Mouse (Mus musculus) neural tube, embryonic 13.5 days (tissue): ENCODE data around the gene Dnajc11. TPM values are rescaled to one million over a fixed set of nuclear protein-coding genes. Genes with fewer than 3 reads are reported as not detected.

Experiments used
- ATAC-seq: fragments of 200-750 bp; cut with Nextera tagmentation; 2 replicates; pipeline ENCODE4 v1.8.0; 2017; ENCODE audit warnings: low read depth, mild to moderate bottlenecking, moderate TSS enrichment, moderate library complexity
- H3K27ac ChIP-seq: fragments of 300-500 bp; sonication (generic); replicated peaks from 2 replicates; pipeline ENCODE4 v1.5.1; 2015; ENCODE audit warnings: moderate library complexity, mild to moderate bottlenecking, inconsistent platforms
- H3K27me3 ChIP-seq: fragments of 300-500 bp; sonication (generic); 2 replicates; pipeline ENCODE4 v1.6.1; 2015; ENCODE audit warnings: mild to moderate bottlenecking, inconsistent platforms
- H3K36me3 ChIP-seq: fragments of 300-500 bp; sonication (generic); 2 replicates; pipeline ENCODE4 v1.6.1; 2015; ENCODE audit warnings: mild to moderate bottlenecking, inconsistent platforms
- H3K4me1 ChIP-seq: fragments of 300-500 bp; sonication (generic); replicated peaks from 2 replicates; pipeline ENCODE4 v1.6.1; 2015; ENCODE audit warnings: inconsistent platforms
- H3K4me2 ChIP-seq: fragments of 300-500 bp; sonication (generic); 2 replicates; pipeline ENCODE4 v1.6.1; 2015; ENCODE audit warnings: inconsistent platforms, mild to moderate bottlenecking, moderate library complexity
- H3K4me3 ChIP-seq: fragments of 300-500 bp; sonication (generic); 2 replicates; pipeline ENCODE4 v1.5.1; 2015; ENCODE audit warnings: mild to moderate bottlenecking, inconsistent platforms
- H3K9ac ChIP-seq: fragments of 300-500 bp; sonication (generic); 2 replicates; pipeline ENCODE4 v1.6.1; 2015; ENCODE audit warnings: moderate library complexity, mild to moderate bottlenecking, inconsistent platforms
- H3K9me3 ChIP-seq: fragments of 300-500 bp; sonication (generic); 2 replicates; pipeline ENCODE4 v1.6.1; 2016; ENCODE audit warnings: inconsistent platforms
- WGBS: fragments of 180-500 bp; shearing (Covaris S2); methylation state at CpG from one replicate; pipeline ENCODE4 v1.1.7; 2015; 5-methylcytosine and 5-hydroxymethylcytosine counted together
- polyA plus RNA-seq: library from polyadenylated mRNA; unstranded; fragments of >200 nt; fragmentation: Nextera tagmentation; extraction: Ambion mirVana; gene quantifications from 2 replicates; pipeline ENCODE4 v1.2.1, GENCODE M21; 2015

Gene Dnajc11
- polyA plus RNA-seq, 1 experiment from 2014 or later = 79.6 TPM

DNA sequence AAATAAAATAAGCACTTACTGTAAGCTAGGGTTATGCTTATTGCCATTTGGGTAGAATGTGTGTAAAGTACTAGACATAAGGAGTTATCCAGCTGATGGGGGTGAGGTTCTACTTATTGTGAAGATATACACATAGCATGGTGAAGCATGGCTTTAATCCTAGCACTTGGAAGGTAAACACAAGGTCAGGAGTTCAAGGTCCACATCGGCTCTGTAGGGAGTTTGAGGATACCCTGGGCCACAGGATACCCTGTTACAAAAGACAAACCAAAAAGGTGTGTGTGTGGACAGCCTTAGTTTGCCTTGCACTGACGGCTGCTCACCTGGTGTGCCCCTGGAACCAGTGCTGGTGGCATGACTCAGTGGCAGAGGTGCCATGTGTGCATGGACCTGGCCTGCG lies 4.6 kb downstream of the Dnajc11 start:
- no peaks in the 10 kb centered on the region for H3K27me3 ChIP-seq
- no peak overlapping the region for H3K9ac ChIP-seq
- H3K36me3 ChIP-seq = no peaks in the 10 kb centered on the region
- no peak overlapping the region for H3K27ac ChIP-seq
- WGBS = 91% methylated on average over 3 of the region's 3 CpGs
- H3K4me2 ChIP-seq = no peak overlapping the region
- ATAC-seq = no peak
- no peak overlapping the region for H3K4me3 ChIP-seq
- no peaks in the 10 kb centered on the region for H3K9me3 ChIP-seq
- H3K4me1 ChIP-seq = peaks cover 21% of the 10 kb centered on the region

DNA sequence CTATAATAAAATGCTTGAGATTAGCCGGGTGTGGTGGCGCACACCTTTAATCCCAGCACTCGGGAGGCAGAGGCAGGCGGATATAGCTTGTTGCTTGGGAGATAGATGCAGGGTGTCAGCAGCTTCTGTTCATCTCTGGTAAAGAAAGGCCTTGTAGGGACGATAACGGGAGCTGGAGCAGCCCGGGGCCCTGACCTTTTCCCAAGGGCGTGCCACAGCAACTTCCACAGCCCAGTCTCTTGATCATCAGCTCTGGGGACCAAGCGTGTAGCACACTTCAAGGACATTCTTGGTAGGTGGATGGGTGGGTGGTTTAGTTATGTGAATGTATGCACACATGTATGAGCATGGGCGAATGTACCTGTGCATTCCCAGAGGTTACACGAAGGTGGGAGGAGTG lies 12.7 kb downstream of the Dnajc11 start:
- Histone ChIP-seq H3K27me3 (no peaks in the 10 kb centered on the region), H3K27ac (no peak overlapping the region), H3K36me3 (peaks cover 6% of the 10 kb centered on the region; the same call in 1 of the 2 replicates), H3K4me1 (no peaks in the 10 kb centered on the region), H3K9ac (no peak overlapping the region), H3K4me3 (no peak overlapping the region), H3K4me2 (no peak overlapping the region), H3K9me3 (no peaks in the 10 kb centered on the region)
- WGBS = 90% methylated on average over 11 of the region's 11 CpGs
- no peak for ATAC-seq

DNA sequence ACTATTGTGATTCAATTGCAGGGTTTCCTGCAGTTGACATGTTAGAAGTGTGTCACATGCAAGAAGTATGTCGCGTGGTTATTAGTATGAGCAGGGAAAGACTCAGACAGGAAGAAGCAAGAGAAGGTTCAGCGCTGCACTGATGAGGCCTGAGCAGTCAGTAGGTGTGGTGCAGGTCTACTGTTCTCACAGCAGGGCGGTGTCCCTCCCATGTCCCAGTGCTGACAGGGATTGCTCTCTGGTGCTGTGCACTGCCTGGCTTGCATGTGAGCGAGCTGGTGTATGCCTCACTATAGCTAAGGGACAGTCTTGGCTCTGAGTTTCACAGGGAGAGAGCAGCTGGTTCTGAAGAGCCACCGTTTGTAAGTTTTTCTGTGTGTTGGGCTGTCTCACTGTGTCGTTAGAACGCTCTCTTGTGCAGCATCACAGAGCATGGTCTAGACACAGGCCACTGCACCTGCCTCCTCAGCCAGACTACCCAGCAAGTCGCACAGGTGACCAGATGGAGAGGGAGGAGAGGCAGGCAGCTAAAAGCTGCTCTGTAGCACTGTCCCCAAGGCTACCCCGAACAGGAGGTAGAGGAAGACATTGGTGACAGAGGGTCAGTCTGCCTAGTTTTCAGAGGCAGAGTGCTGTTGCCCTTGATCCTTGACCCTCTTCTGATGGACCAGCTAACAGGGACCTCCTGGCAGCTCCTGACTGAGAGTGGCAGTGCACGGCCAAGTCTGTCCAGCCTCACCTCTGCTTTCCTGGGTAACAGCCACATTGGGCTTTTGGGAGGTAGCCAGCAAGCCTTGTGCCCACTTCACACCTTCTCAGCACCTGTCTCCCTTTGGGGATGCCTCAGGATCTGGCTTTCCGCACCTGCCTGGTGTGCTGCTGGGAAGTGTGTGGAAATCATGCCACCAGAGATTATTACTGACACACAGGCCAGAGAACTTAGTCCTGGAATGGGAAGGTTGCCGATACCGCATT lies 15.3 kb downstream of the Dnajc11 start:
- no peak overlapping the region for H3K27ac ChIP-seq
- H3K9ac ChIP-seq = no peak overlapping the region
- 91% methylated on average over 14 of the region's 14 CpGs for WGBS
- H3K9me3 ChIP-seq = no peaks in the 10 kb centered on the region
- ATAC-seq = no peak
- peaks cover 31% of the 10 kb centered on the region for H3K36me3 ChIP-seq
- H3K4me3 ChIP-seq = no peak overlapping the region
- no peak overlapping the region for H3K4me2 ChIP-seq
- no peaks in the 10 kb centered on the region for H3K27me3 ChIP-seq
- H3K4me1 ChIP-seq = no peaks in the 10 kb centered on the region

DNA sequence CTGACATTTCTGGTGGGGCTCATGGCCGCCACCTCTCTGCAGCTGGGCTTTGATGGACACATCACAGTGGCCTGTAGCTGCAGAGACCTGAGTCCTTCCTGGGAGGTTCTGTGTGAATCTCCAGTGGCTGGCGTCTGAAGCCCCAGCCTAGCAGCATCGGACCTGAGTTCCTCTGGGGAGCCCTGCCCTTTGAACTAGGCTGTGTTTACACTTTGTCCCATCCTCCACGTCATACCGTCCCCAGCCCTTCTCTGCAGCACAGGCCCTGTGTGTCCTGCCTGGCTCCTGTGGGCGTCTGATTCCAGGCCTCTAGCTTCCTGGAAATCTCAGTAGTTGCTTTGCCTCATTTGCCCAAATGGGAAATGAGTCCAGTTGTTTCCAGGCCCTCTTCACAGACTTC lies 19.7 kb downstream of the Dnajc11 start:
- H3K27ac ChIP-seq = no peak overlapping the region

DNA sequence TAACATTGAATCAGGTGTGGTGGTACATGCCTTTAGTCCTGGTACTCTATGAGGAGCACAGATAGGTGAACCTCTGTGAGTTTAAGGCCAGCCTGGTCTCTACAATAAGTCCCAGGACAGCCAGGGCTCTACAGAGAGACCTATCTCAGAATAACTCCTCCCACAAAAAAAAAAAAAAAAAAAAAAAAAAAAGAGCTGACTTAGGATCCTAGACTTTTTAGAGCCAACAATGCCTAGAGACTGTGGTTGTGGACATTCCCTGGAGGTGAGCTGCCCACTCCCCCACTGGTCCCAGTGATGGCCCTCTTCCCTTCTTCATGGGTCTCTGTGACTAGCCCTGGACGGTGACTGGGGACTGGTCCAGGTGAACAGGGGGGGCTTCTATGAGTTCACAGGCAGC lies 22.3 kb downstream of the Dnajc11 start:
- H3K36me3 ChIP-seq = peaks cover 87% of the 10 kb centered on the region
- WGBS = 95% methylated on average over 1 of the region's 1 CpGs
- no peaks in the 10 kb centered on the region for H3K27me3 ChIP-seq
- ATAC-seq = no peak
- H3K4me3 ChIP-seq = no peak overlapping the region
- no peak overlapping the region for H3K27ac ChIP-seq
- H3K4me1 ChIP-seq = no peaks in the 10 kb centered on the region
- no peaks in the 10 kb centered on the region for H3K9me3 ChIP-seq
- no peak overlapping the region for H3K4me2 ChIP-seq
- H3K9ac ChIP-seq = no peak overlapping the region

More for the DNA sequence above, 19.7 kb downstream of the Dnajc11 start:
- no peak for ATAC-seq
- Histone ChIP-seq H3K4me2 (no peak overlapping the region), H3K27me3 (no peaks in the 10 kb centered on the region), H3K9me3 (no peaks in the 10 kb centered on the region), H3K4me1 (no peaks in the 10 kb centered on the region), H3K9ac (no peak overlapping the region), H3K36me3 (peaks cover 68% of the 10 kb centered on the region), H3K4me3 (no peak overlapping the region)
- 85% methylated on average over 6 of the region's 6 CpGs for WGBS

DNA sequence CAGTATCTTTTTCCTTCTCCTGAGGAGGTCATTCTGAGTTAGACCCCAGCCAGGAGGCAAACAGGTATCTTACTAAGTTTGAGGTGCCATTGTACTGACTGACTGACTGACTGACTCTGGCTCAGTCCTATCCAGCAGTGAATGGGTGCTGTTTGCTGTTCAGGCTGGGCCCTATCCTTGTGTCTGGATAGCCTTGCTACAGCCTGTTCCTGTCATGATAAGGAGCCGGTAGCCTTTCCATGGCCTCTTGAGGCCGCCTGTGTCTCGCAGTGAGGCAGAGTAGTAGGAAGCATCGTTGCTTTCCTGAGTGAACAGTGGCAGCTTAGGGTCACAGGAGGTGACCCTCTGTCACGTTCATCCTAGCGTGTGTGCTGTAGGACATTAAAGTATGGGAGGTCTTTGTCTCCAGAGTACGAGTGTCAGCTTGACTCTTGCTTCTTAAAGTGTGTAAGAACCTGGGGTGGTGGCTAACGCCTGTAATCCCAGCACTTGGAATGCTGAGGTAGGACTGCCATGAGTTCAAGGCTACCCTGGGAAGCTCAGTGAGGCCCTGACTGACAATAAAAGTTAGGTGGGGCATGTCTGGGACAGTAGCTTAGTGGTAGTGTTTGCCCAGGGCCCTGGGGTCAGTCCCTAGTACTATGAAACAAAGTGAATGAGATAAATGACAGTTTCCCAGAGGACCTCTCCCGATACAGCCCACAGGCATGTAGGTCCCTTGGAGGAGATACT lies 24.3 kb downstream of the Dnajc11 start:
- 90% methylated on average over 9 of the region's 9 CpGs for WGBS
- Histone ChIP-seq H3K4me1 (no peaks in the 10 kb centered on the region), H3K4me3 (no peak overlapping the region), H3K9ac (no peak overlapping the region), H3K27ac (no peak overlapping the region), H3K36me3 (peaks cover 87% of the 10 kb centered on the region), H3K27me3 (no peaks in the 10 kb centered on the region), H3K9me3 (no peaks in the 10 kb centered on the region), H3K4me2 (no peak overlapping the region)
- ATAC-seq = no peak

DNA sequence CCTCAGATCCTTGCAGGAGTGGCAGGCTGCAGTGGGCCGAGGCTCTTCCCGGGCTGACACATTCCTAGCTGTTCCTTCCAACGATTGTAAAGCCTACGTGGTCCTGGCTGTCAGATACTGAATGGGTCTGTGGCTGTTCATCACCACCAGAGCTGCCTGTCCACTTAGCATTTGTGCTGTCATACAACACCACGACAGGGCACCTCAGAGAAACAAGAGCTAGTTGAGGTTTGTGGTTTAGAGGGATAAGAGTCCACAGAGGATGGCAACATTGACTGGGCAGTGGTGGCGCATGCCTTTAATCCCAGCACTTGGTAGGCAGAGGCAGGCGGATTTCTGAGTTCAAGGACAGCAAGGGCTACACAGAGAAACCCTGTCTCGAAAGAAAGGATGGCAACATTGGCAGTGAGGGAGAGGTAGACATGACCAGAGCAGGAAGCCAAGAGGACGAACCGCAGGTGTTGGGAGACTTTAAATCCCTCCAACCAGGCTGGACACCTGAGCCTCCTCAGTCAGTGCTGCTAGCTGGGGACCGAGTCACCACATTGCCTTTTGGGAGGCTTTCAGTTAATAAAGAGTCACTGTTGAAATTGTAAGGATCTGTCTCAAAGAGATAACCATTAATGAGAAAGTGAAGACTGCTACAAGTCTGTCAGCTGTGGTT lies 26.5 kb downstream of the Dnajc11 start:
- Histone ChIP-seq H3K4me3 (no peak overlapping the region), H3K27me3 (no peaks in the 10 kb centered on the region), H3K36me3 (peaks cover 90% of the 10 kb centered on the region), H3K9ac (no peak overlapping the region), H3K27ac (no peak overlapping the region), H3K4me2 (no peak overlapping the region), H3K9me3 (no peaks in the 10 kb centered on the region), H3K4me1 (no peaks in the 10 kb centered on the region)
- ATAC-seq = no peak
- 91% methylated on average over 11 of the region's 11 CpGs for WGBS

DNA sequence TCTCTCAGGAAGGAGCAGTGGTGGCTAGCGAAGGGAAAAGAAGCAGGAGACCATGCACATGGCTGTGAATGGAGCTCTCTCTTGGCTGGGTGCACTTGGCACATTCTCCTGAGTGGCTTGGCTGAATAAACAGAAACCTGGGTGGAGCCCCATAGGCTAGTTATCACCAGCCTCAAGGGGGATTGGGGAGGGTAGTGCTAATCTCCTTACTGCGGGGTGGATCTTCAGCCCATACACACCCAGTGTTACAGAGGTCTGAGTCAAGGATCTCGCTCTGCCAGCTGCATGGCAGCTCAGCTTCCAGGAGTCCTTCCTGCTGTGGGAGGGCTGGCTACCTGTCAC lies 27.0 kb downstream of the Dnajc11 start:
- H3K4me2 ChIP-seq = no peak overlapping the region
- H3K27me3 ChIP-seq = no peaks in the 10 kb centered on the region
- H3K4me3 ChIP-seq = no peak overlapping the region
- no peak overlapping the region for H3K27ac ChIP-seq
- no peaks in the 10 kb centered on the region for H3K9me3 ChIP-seq
- no peaks in the 10 kb centered on the region for H3K4me1 ChIP-seq
- H3K36me3 ChIP-seq = peaks cover 89% of the 10 kb centered on the region
- no peak for ATAC-seq
- WGBS = 90% methylated on average over 3 of the region's 3 CpGs
- no peak overlapping the region for H3K9ac ChIP-seq

DNA sequence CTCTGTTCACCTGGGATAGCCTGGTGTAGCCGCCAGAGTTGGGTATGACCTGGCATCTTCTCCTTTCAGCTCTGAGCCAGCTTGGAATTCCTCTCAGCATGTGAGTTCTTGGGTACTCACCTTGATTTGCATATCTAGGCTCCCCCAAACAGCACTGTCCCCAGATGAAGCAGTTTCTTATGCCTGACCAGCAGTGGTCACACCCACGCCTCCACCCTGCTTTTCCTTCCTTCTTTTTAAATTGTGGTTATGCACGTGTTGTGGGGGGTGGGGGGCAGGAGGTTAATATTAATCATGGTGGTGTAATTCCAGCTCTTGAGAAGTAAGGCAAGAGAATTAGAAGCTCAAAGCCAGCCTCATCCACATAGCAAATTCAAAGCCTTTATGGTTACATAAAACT lies 29.3 kb downstream of the Dnajc11 start:
- H3K36me3 ChIP-seq = peaks cover 77% of the 10 kb centered on the region
- no peak overlapping the region for H3K4me2 ChIP-seq
- H3K27me3 ChIP-seq = no peaks in the 10 kb centered on the region
- 94% methylated on average over 3 of the region's 3 CpGs for WGBS
- H3K4me1 ChIP-seq = peaks cover 2% of the 10 kb centered on the region; the same call in 1 of the 2 replicates
- no peaks in the 10 kb centered on the region for H3K9me3 ChIP-seq
- no peak overlapping the region for H3K27ac ChIP-seq
- no peak overlapping the region for H3K9ac ChIP-seq
- no peak overlapping the region for H3K4me3 ChIP-seq
- no peak for ATAC-seq

DNA sequence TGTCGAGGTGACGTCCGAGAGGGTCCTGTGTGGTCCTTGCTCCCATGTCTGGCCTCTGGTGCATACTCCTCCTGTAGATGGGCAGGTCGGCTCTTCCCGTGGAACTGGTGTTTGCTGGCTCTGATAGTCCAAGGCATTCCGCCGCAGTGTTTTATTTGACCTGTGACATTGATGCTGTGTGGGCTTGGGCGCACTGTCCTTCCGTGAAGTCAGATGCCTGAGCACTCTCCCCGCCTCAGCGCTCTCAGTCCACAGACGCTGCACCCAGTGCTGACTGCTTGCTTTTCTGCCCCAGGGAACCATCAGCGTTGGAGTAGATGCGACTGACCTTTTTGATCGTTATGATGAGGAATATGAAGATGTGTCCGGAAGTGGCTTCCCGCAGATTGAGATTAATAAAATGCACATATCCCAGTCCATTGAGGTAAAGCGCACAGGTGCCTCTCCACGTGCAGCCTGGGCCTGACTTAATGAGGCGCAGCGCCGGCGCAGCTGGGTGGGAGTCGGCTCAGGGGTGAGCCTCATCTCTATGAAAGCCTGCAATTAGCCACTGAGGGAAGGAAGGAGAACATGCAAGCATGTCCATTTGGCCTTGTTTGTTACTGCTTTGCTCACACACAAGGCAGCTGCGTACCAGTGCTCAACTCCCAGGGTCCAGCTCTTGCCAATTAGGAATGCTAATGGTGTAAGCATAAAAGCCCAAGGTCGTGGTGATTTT lies 34.9 kb downstream of the Dnajc11 start:
- ATAC-seq = no peak
- Histone ChIP-seq H3K27ac (peak overlapping the region; percentile 73), H3K4me1 (peaks cover 16% of the 10 kb centered on the region), H3K4me3 (no peak overlapping the region), H3K4me2 (no peak overlapping the region), H3K36me3 (peaks cover 46% of the 10 kb centered on the region), H3K9ac (no peak overlapping the region), H3K9me3 (no peaks in the 10 kb centered on the region), H3K27me3 (no peaks in the 10 kb centered on the region)
- 71% methylated on average over 26 of the region's 26 CpGs for WGBS

DNA sequence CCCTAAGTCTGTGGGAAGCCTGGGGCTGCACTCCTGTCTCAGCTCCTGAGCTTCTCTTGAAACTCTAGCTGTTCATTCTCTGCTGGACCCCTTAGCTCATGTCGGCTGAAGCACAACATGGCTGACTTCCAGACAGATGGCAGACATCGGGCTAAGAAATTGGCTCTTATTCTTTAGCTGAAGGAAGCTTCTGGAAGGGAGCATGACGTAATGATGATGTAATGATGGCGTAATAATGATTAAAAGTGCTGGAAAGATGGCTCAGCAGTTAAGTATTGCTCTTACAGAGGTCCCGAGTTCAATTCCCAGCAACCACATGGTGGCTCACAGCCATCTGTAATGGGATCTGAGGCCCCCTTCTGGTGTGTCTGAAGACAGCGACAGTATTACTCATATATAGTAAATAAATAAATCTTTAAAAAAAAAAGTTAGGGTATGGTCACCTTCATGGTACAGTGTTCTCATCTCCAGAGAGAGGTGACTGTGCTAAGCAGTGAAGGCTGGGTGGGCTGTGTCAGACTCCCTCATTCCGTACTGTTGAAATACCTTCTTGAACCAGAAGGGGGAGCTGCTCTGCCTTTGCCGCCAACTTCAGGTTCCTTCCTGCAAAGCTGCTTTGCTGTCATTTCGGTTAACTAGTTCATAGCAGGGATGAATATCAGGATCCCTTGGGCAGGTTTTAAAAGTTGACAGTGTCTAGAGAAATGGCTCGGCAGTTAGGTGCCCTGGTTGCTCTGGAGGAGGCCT lies 38.9 kb downstream of the Dnajc11 start:
- Histone ChIP-seq H3K36me3 (peaks cover 56% of the 10 kb centered on the region), H3K4me2 (no peak overlapping the region), H3K9ac (no peak overlapping the region), H3K27ac (no peak overlapping the region), H3K4me3 (no peak overlapping the region), H3K4me1 (peaks cover 16% of the 10 kb centered on the region), H3K27me3 (no peaks in the 10 kb centered on the region), H3K9me3 (no peaks in the 10 kb centered on the region)
- ATAC-seq = no peak
- 73% methylated on average over 10 of the region's 10 CpGs for WGBS
